Mouse (Mus musculus): ENCODE measurements around the gene Npnt. TPM values are rescaled to one million over a fixed set of nuclear protein-coding genes. Genes with fewer than 3 reads are reported as not detected.

Gene Npnt
- total RNA-seq, 2 experiments from 2014 or later: not detected

- ATAC-seq (ENCODE audit: poor library complexity, severe bottlenecking): no peak
Measured at GRCm38 (mm10) chr3:132894086-132894485, 56.0 kb downstream of the Npnt start.

- ATAC-seq (ENCODE audit: poor library complexity, severe bottlenecking): no peak
Measured at GRCm38 (mm10) chr3:132893676-132894075, 56.4 kb downstream of the Npnt start.

GRCm38 (mm10) chr3:132893044-132893443 lies 57.0 kb downstream of the Npnt start:
- ATAC-seq (ENCODE audit: poor library complexity, severe bottlenecking): no peak

GRCm38 (mm10) chr3:132892481-132892880 lies 57.6 kb downstream of the Npnt start:
- ATAC-seq (ENCODE audit: poor library complexity, severe bottlenecking): no peak

- ATAC-seq (ENCODE audit: poor library complexity, severe bottlenecking): no peak
Measured at GRCm38 (mm10) chr3:132887074-132887848, 62.8 kb downstream of the Npnt start.

- no peak for ATAC-seq (ENCODE audit: poor library complexity, severe bottlenecking)
Measured at GRCm38 (mm10) chr3:132886419-132887050, 63.6 kb downstream of the Npnt start.

GRCm38 (mm10) chr3:132884459-132884858 lies 65.6 kb downstream of the Npnt start:
- ATAC-seq (ENCODE audit: poor library complexity, severe bottlenecking): no peak

GRCm38 (mm10) chr3:132883256-132883655 lies 66.8 kb downstream of the Npnt start:
- ATAC-seq (ENCODE audit: poor library complexity, severe bottlenecking): no peak

GRCm38 (mm10) chr3:132880826-132881225 lies 69.3 kb downstream of the Npnt start:
- ATAC-seq (ENCODE audit: poor library complexity, severe bottlenecking): no peak

- ATAC-seq (ENCODE audit: poor library complexity, severe bottlenecking): no peak
Measured at GRCm38 (mm10) chr3:132880361-132880760, 69.7 kb downstream of the Npnt start.

- no peak for ATAC-seq (ENCODE audit: poor library complexity, severe bottlenecking)
Measured at GRCm38 (mm10) chr3:132876933-132877676, 73.0 kb downstream of the Npnt start.

GRCm38 (mm10) chr3:132876011-132876708 lies 73.9 kb downstream of the Npnt start:
- no peak for ATAC-seq (ENCODE audit: poor library complexity, severe bottlenecking)

- ATAC-seq (ENCODE audit: poor library complexity, severe bottlenecking): peak; percentile 25; the same call in 1 of the 2 replicates
Measured at GRCm38 (mm10) chr3:132873251-132873650, 76.8 kb downstream of the Npnt start.

- ATAC-seq (ENCODE audit: poor library complexity, severe bottlenecking): peak; percentile 54
Measured at GRCm38 (mm10) chr3:132871318-132871904, 78.7 kb downstream of the Npnt start.

GRCm38 (mm10) chr3:132870079-132870478 lies 80.0 kb downstream of the Npnt start:
- no peak for ATAC-seq (ENCODE audit: poor library complexity, severe bottlenecking)

GRCm38 (mm10) chr3:132868838-132869237 lies 81.3 kb downstream of the Npnt start:
- no peak for ATAC-seq (ENCODE audit: poor library complexity, severe bottlenecking)

GRCm38 (mm10) chr3:132866984-132867383 lies 83.1 kb downstream of the Npnt start:
- ATAC-seq (ENCODE audit: poor library complexity, severe bottlenecking): no peak

- no peak for ATAC-seq (ENCODE audit: poor library complexity, severe bottlenecking)
Measured at GRCm38 (mm10) chr3:132865596-132865995, 84.5 kb downstream of the Npnt start.

GRCm38 (mm10) chr3:132864986-132865385 lies 85.1 kb downstream of the Npnt start:
- no peak for ATAC-seq (ENCODE audit: poor library complexity, severe bottlenecking)

GRCm38 (mm10) chr3:132864329-132864919 lies 85.7 kb downstream of the Npnt start:
- ATAC-seq (ENCODE audit: poor library complexity, severe bottlenecking): no peak

All from megakaryocyte, adult 5-6 weeks (primary cell).